ENCODE assay signal across 10 mouse cellular contexts in genomic region chr4:125629544-125629943, GRCm38 (mm10).
DNase-seq lines count a peak whose midpoint lies in the region; ATAC-seq lines count a peak whose summit lies in the region.
"Had no signal": no experiment of that assay in that cellular context is flagged by ENCODE, and none has a peak within 500 bp of the region (broad histone marks: within the 10 kb centered on the region; RNA-seq: fewer than 3 reads in every experiment).

No protein-coding gene starts in this region.

- DNase-seq in adrenal gland, adult 2 months, result peak; percentile 33
- no peak for DNase-seq in adrenal gland, postnatal 4 days (ENCODE audit: low spot score in 2 of 2)
- peak; percentile 63 for DNase-seq in left cerebral cortex, postnatal 4 days
- no peak for DNase-seq in left cerebral cortex, adult 11 months (ENCODE audit: low spot score)
- peak; percentile 66 to 76 for DNase-seq in heart, postnatal 36 days
- DNase-seq in embryo, embryonic 9.5 days (ENCODE audit: extremely low spot score), result no peak

- no peaks in the 10 kb centered on the region for H3K27me3 ChIP-seq in neural tube, embryonic 14.5 days (ENCODE audit: control insufficient read depth, insufficient read depth, low read length)
- H3K27me3 ChIP-seq in hindbrain, embryonic 16.5 days (replicated peaks; ENCODE audit: control insufficient read depth, insufficient read depth, low read length), result no peaks in the 10 kb centered on the region
- H3K27me3 ChIP-seq: embryonic facial prominence, embryonic 12.5 days had no signal

- no peaks in the 10 kb centered on the region for H3K9me3 ChIP-seq in neural tube, embryonic 14.5 days (ENCODE audit: control insufficient read depth, low read length)
- H3K9me3 ChIP-seq in hindbrain, embryonic 16.5 days (ENCODE audit: control insufficient read depth, low read length), result no peaks in the 10 kb centered on the region
- H3K9me3 ChIP-seq: embryonic facial prominence, embryonic 12.5 days had no signal

- H3K4me3 ChIP-seq in neural tube, embryonic 14.5 days (ENCODE audit: low read depth, low read length), result no peak overlapping the region
- H3K4me3 ChIP-seq in hindbrain, embryonic 16.5 days (ENCODE audit: low read length), result no peak overlapping the region
- H3K4me3 ChIP-seq: embryonic facial prominence, embryonic 12.5 days; midbrain, embryonic 12.5 days had no signal

- no peak for ATAC-seq in neural tube, embryonic 14.5 days (ENCODE audit: low read depth)
- no peak; the same call in 1 of the 2 replicates for ATAC-seq in hindbrain, embryonic 16.5 days

- no peak overlapping the region for H3K4me2 ChIP-seq in neural tube, embryonic 14.5 days (ENCODE audit: low read depth, low read length)
- H3K4me2 ChIP-seq in hindbrain, embryonic 16.5 days (ENCODE audit: low read length), result no peak overlapping the region
- H3K4me2 ChIP-seq: embryonic facial prominence, embryonic 12.5 days; midbrain, embryonic 12.5 days had no signal

- intact Hi-C loops in left cerebral cortex, postnatal 4 days (cut with DNase I), result no loop called here
- intact Hi-C loops in heart, postnatal 36 days (cut with DNase I), result no loop called here

- H3K36me3 ChIP-seq in neural tube, embryonic 14.5 days (ENCODE audit: control insufficient read depth, insufficient read depth, low read length), result no peaks in the 10 kb centered on the region
- no peaks in the 10 kb centered on the region for H3K36me3 ChIP-seq in hindbrain, embryonic 16.5 days (ENCODE audit: control insufficient read depth, insufficient read depth, low read length)
- H3K36me3 ChIP-seq: embryonic facial prominence, embryonic 12.5 days; midbrain, embryonic 12.5 days had no signal

- no peaks in the 10 kb centered on the region for H3K4me1 ChIP-seq in neural tube, embryonic 14.5 days (ENCODE audit: control insufficient read depth, insufficient read depth, low read length)
- H3K4me1 ChIP-seq in hindbrain, embryonic 16.5 days (ENCODE audit: control insufficient read depth, insufficient read depth, low read depth, low read length), result peaks cover 3% of the 10 kb centered on the region; the same call in 1 of the 2 replicates
- H3K4me1 ChIP-seq: embryonic facial prominence, embryonic 12.5 days had no signal

- 71% methylated on average over 4 of the region's 4 CpGs for WGBS in neural tube, embryonic 14.5 days
- WGBS in hindbrain, embryonic 16.5 days, result 41% methylated on average over 4 of the region's 4 CpGs

- H3K9ac ChIP-seq in neural tube, embryonic 14.5 days (replicated peaks; ENCODE audit: low read depth, low read length), result no peak overlapping the region
- H3K9ac ChIP-seq in hindbrain, embryonic 16.5 days (ENCODE audit: low read depth, low read length), result no peak overlapping the region
- H3K9ac ChIP-seq: embryonic facial prominence, embryonic 12.5 days; midbrain, embryonic 12.5 days had no signal

- H3K27ac ChIP-seq in neural tube, embryonic 14.5 days (ENCODE audit: low read depth, low read length), result peak overlapping the region; percentile 25; the same call in 1 of the 2 replicates
- no peak overlapping the region for H3K27ac ChIP-seq in hindbrain, embryonic 16.5 days (ENCODE audit: low read depth, low read length)
- H3K27ac ChIP-seq: embryonic facial prominence, embryonic 12.5 days; midbrain, embryonic 12.5 days had no signal

Comparison
In these comparisons a context has a peak if more than half of its experiments do, and no peak if none do; other contexts are left out.
1. DNase-seq: peak in adrenal gland, adult 2 months (single experiment), left cerebral cortex, postnatal 4 days (single experiment) and heart, postnatal 36 days (2 of 2); none in adrenal gland, postnatal 4 days (0 of 2), left cerebral cortex, adult 11 months (single experiment) and embryo, embryonic 9.5 days (single experiment).